Mouse (Mus musculus): ENCODE measurements at regions not wholly inside any gene's neighbourhood (a gene's known extent, or its start where the extent isn't known, plus 50 kb on each side); places are given as distances from the start of the nearest gene placed in this dataset.
"Not testable (repeated sequence)": the region's sequence is repeated elsewhere in the genome, so short reads cannot be mapped to it uniquely, and the experiment has no call there.

DNA sequence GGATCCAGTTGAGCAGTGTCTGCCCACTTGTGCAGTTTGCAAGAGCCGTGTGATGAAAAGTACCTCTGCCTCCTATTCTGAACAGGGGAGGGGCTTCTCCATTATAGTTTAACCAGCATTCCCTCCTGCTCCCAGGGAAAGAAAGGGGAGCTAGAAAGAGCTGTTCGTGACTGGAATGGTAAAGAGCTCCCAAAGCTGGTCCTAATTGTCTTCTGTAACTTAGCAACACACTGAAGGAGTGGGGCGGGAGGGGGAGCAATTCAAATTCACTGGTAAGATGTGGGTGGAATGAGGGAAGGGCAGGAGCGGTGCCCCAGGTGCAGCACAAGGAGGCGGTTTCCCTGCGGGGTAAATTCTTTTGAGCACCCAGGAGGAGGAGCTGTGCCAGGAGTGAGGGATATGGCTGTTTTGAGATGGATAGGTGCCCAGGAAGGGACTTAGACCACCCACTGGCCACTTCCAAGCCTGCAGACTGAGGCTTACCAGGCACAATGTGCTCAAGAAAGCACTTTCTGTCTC, 79.5 kb upstream of the Spata13 start:
- Histone ChIP-seq H3K4me1 (no peaks in the 10 kb centered on the region), H3K27me3 (replicated peaks) (no peaks in the 10 kb centered on the region), H3K9ac (no peak overlapping the region), H3K4me3 (replicated peaks) (no peak overlapping the region), H3K27ac (no peak overlapping the region), H3K9me3 (no peaks in the 10 kb centered on the region), H3K36me3 (no peaks in the 10 kb centered on the region), H3K4me2 (no peak overlapping the region)
- 22% methylated on average over 6 of the region's 6 CpGs for WGBS
- no peak; the same call in 1 of the 2 replicates for ATAC-seq (ENCODE audit: insufficient read depth, low FRiP score, low read depth)

DNA sequence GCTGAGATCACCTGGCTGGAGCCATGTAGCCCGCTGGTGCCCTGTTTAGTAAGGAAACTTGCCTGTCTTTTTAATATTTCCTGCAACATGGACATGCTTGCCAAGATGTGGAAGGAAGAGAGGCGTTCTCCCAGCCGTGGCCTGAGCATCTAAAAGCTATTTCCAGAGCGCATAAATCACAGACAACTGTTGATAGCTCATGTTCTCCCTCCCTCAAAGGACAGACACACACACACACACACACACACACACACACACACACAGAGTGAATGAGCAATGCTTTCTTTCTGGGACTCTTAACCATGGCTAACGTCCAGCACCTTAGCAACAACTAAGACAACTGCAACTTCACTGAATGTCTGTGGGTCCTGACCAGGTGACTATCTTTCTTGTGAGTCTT, 77.3 kb upstream of the Spata13 start:
- no peak overlapping the region for H3K4me3 ChIP-seq (replicated peaks)
- H3K9ac ChIP-seq, result no peak overlapping the region
- 52% methylated on average over 5 of the region's 5 CpGs for WGBS
- ATAC-seq (ENCODE audit: insufficient read depth, low FRiP score, low read depth), result no peak
- no peaks in the 10 kb centered on the region for H3K36me3 ChIP-seq
- no peaks in the 10 kb centered on the region for H3K9me3 ChIP-seq
- no peaks in the 10 kb centered on the region for H3K4me1 ChIP-seq
- H3K4me2 ChIP-seq, result no peak overlapping the region
- H3K27ac ChIP-seq, result no peak overlapping the region
- no peaks in the 10 kb centered on the region for H3K27me3 ChIP-seq (replicated peaks)

DNA sequence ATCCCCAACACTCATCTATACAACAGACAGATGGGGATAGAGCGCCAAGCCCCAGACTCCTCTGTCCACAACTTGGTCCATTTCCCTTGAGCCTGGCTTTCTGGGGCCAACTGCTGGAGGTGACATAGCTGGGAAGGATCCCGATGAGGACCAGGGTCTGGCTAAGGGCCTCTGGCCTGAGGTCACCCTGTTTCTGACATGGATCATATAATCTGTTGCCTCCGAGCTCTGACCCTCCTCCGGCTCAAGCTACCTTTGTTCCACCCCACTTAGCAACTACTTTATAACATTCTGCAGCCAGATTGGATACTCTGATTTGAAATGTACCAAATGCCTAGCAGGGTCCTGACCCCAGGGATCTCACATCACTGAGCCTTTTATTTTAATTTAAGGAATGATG, 76.8 kb upstream of the Spata13 start:
- 77% methylated on average over 4 of the region's 4 CpGs for WGBS

DNA sequence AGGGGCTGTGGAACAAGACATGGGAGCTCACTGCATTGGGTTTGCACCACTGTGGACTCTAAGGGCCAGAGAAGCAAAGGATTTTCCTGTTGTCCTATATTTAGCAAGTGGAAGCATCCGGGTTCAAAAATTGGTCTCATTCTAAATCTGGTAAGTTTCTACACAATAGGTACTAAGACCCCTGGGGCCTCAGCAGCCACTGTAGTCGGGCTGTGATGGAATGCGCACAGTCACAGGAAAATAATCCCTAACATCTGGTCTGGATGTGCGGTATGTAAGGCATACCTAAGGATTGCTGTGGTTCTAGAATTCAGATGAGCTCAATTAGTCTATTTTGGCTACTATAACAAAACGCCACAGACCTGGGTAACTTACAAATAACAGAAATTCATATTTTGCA, 74.4 kb upstream of the Spata13 start:
- Histone ChIP-seq H3K4me2 (no peak overlapping the region), H3K27ac (no peak overlapping the region), H3K9ac (no peak overlapping the region), H3K27me3 (replicated peaks) (no peaks in the 10 kb centered on the region), H3K36me3 (no peaks in the 10 kb centered on the region), H3K4me3 (replicated peaks) (no peak overlapping the region), H3K4me1 (no peaks in the 10 kb centered on the region), H3K9me3 (no peaks in the 10 kb centered on the region)
- no peak for ATAC-seq (ENCODE audit: insufficient read depth, low FRiP score, low read depth)
- WGBS, result 69% methylated on average over 5 of the region's 5 CpGs

More for the DNA sequence above, 76.8 kb upstream of the Spata13 start:
- no peak overlapping the region for H3K9ac ChIP-seq
- no peaks in the 10 kb centered on the region for H3K4me1 ChIP-seq
- no peak overlapping the region for H3K27ac ChIP-seq
- H3K36me3 ChIP-seq, result no peaks in the 10 kb centered on the region
- no peak overlapping the region for H3K4me2 ChIP-seq
- no peak overlapping the region for H3K4me3 ChIP-seq (replicated peaks)
- ATAC-seq (ENCODE audit: insufficient read depth, low FRiP score, low read depth), result no peak
- H3K27me3 ChIP-seq (replicated peaks), result no peaks in the 10 kb centered on the region
- no peaks in the 10 kb centered on the region for H3K9me3 ChIP-seq

DNA sequence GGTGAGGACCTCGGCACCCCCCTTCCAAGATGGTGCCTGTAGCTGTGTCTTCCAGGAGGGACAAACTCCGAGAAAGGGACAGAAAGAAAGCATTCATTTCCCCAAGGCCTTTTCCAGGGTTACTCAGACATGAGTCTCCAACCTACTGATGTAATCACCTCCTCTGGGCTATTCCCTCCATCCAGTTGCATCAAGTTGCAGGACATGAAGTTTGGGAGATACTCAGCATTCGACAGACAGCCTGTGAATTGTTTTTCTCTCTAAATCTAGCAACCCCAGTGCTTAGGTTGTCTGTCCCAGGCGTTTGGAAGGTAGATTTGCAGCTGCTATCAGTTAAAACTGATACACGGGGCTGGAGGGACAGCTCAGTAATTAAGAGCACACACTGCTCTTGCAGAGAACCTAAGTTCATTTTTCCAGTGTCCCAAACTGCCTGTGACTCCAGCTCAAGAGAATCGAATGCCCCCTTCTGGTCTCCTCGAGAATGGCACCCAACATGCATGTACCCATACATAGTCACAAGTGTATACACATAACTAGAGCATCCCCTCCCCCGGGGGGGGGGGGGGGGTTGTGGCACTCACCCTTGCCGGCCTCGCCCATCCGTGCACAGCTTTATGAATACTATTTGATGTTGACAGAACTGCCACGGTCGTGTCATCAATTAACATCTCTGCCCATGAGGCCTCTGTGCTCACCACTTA, 73.8 kb upstream of the Spata13 start:
- ATAC-seq (ENCODE audit: insufficient read depth, low FRiP score, low read depth), result no peak
- Histone ChIP-seq H3K4me1 (no peaks in the 10 kb centered on the region), H3K27me3 (replicated peaks) (no peaks in the 10 kb centered on the region), H3K4me2 (no peak overlapping the region), H3K36me3 (no peaks in the 10 kb centered on the region), H3K9me3 (no peaks in the 10 kb centered on the region), H3K9ac (no peak overlapping the region), H3K27ac (no peak overlapping the region), H3K4me3 (replicated peaks) (no peak overlapping the region)
- 77% methylated on average over 13 of the region's 13 CpGs for WGBS

DNA sequence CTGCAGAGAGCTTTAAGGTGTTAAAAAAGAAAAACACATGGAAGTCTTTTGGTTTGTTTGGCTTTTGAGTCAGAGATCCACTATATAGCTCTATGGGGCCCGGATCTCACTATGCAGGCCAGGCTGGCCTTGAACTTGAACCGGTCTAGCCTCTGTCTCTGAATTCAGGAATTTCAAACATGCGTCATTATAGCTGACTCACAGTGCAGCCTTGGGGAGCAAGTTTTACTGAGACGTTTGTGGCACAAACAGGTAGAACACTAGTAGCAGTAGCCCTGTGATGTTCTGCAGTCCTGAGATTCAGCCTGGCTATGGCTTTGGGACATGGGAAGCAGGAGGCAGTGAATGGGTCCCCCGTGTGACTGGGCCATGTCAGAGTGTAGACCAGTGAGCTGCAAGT, 57.5 kb upstream of the Spata13 start:
- WGBS, result 70% methylated on average over 5 of the region's 5 CpGs
- no peak overlapping the region for H3K27ac ChIP-seq
- H3K4me2 ChIP-seq, result no peak overlapping the region
- no peaks in the 10 kb centered on the region for H3K36me3 ChIP-seq
- H3K27me3 ChIP-seq (replicated peaks), result no peaks in the 10 kb centered on the region
- H3K9ac ChIP-seq, result no peak overlapping the region
- no peak overlapping the region for H3K4me3 ChIP-seq (replicated peaks)
- ATAC-seq (ENCODE audit: insufficient read depth, low FRiP score, low read depth), result no peak
- no peaks in the 10 kb centered on the region for H3K4me1 ChIP-seq
- H3K9me3 ChIP-seq, result no peaks in the 10 kb centered on the region

DNA sequence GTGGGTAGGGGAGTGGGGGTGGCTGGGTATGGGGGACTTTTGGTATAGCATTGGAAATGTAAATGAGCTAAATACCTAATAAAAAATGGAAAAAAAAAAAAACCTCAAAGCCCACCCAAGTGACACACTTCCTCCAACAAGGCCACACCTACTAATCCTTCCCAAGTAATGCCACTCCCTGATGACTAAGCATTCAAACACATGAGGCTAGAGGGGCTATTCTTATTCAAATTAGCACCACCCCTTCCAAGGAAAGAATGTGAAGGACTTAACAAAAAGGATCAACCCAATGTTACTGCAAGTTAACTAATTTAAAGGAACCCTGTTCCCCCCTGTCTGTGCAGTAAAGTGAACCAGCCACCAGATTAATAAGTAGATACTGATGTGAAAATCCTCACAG, 53.7 kb upstream of the Spata13 start:
- not testable (repeated sequence) for H3K4me2 ChIP-seq; H3K27me3 ChIP-seq (replicated peaks); ATAC-seq (ENCODE audit: insufficient read depth, low FRiP score, low read depth); H3K4me3 ChIP-seq (replicated peaks); H3K9ac ChIP-seq; H3K36me3 ChIP-seq; H3K9me3 ChIP-seq; H3K27ac ChIP-seq; H3K4me1 ChIP-seq

All from stomach, embryonic 15.5 days (tissue).